Mouse (Mus musculus) B cell, adult 62 days (primary cell): ENCODE measurements around the gene Krtap5-2. TPM values are rescaled to one million over a fixed set of nuclear protein-coding genes. Genes with fewer than 3 reads are reported as not detected.

Source experiments
- total RNA-seq: library from RNA; stranded (reverse); gene quantifications from 4 replicates; pipeline ENCODE4 v1.2.4, GENCODE M21; 2023

Gene Krtap5-2
- total RNA-seq, result not detected in 4 replicates

GRCm38 (mm10) chr7:142175905-142176304, at the start of gene Krtap5-2:
Krtap5-2 (minus strand) TSS chr7:142176005.

GRCm38 (mm10) chr7:142211559-142211958, 35.8 kb upstream of the Krtap5-2 start, which contains the start of gene Gm7579:
Gm7579 (plus strand) TSS chr7:142211859.

GRCm38 (mm10) chr7:142201064-142201463, 25.3 kb upstream of the Krtap5-2 start, which contains the start of gene Krtap5-3:
Krtap5-3 (plus strand) TSS chr7:142201364.

GRCm38 (mm10) chr7:142190289-142190688, 14.5 kb upstream of the Krtap5-2 start, which contains the start of gene Gm10153:
Gm10153 (minus strand) TSS chr7:142190389.

GRCm38 (mm10) chr7:142165639-142166038, 10.2 kb downstream of the Krtap5-2 start, which contains the start of gene Gm4553:
Gm4553 (minus strand) TSS chr7:142165739.

GRCm38 (mm10) chr7:142157013-142157412, 18.8 kb downstream of the Krtap5-2 start, which contains the start of gene Gm29735:
Gm29735 (minus strand) TSS chr7:142157113.

GRCm38 (mm10) chr7:142144507-142144906, 31.3 kb downstream of the Krtap5-2 start, which contains the start of gene Gm45337:
Gm45337 (minus strand) TSS chr7:142144607.

GRCm38 (mm10) chr7:142135934-142136333, 39.9 kb downstream of the Krtap5-2 start, which contains the start of gene Gm39115:
Gm39115 (minus strand) TSS chr7:142136034.

Other genes with a start within 250 kb of the Krtap5-2 start
- not detected in 4 replicates for gene Brsk2, start 226.3 kb downstream of the Krtap5-2 start, total RNA-seq
- gene Mob2, start 114.9 kb downstream of the Krtap5-2 start, total RNA-seq, result 33.3 to 45.7 TPM (median 40.9 TPM) in 4 replicates
- 4.6 to 6.7 TPM (median 5.9 TPM) in 4 replicates for gene Dusp8, start 80.2 kb downstream of the Krtap5-2 start, total RNA-seq
- not detected in 4 replicates for gene Gm45618, start 55.3 kb downstream of the Krtap5-2 start, total RNA-seq
- not detected in 4 replicates for gene Gm39115, start 40.0 kb downstream of the Krtap5-2 start, total RNA-seq
- not detected in 4 replicates for gene Gm45337, start 31.4 kb downstream of the Krtap5-2 start, total RNA-seq
- not detected in 4 replicates for gene Gm29735, start 18.9 kb downstream of the Krtap5-2 start, total RNA-seq
- not detected in 4 replicates for gene Gm4553, start 10.3 kb downstream of the Krtap5-2 start, total RNA-seq
- not detected in 4 replicates for gene Gm10153, start 14.4 kb upstream of the Krtap5-2 start, total RNA-seq
- not detected in 4 replicates for gene Krtap5-3, start 25.4 kb upstream of the Krtap5-2 start, total RNA-seq
- gene Gm7579, start 35.9 kb upstream of the Krtap5-2 start, total RNA-seq, result not detected in 4 replicates
- gene Krtap5-5, start 54.0 kb upstream of the Krtap5-2 start, total RNA-seq, result not detected in 4 replicates
- gene Gm40460, start 65.1 kb upstream of the Krtap5-2 start, total RNA-seq, result not detected in 4 replicates
- gene Gm2431, start 82.3 kb upstream of the Krtap5-2 start, total RNA-seq, result not detected in 4 replicates
- not detected in 4 replicates for gene Gm4559, start 98.4 kb upstream of the Krtap5-2 start, total RNA-seq
- gene Krtap5-1, start 121.1 kb upstream of the Krtap5-2 start, total RNA-seq, result not detected in 4 replicates
- not detected in 4 replicates for gene Krtap5-4, start 127.5 kb upstream of the Krtap5-2 start, total RNA-seq
- 0.75 TPM in 1 of 4 replicates, not detected in the others for gene Ifitm10, start 197.7 kb upstream of the Krtap5-2 start, total RNA-seq
- gene Gm49369, start 206.7 kb upstream of the Krtap5-2 start, total RNA-seq, result 0.85 TPM in 1 of 4 replicates, not detected in the others
- 67.6 to 79.8 TPM (median 71.9 TPM) in 4 replicates for gene Ctsd, start 212.0 kb upstream of the Krtap5-2 start, total RNA-seq